Mouse (Mus musculus): ENCODE results near the gene Nos1. TPM values are rescaled to one million over a fixed set of nuclear protein-coding genes. Genes with fewer than 3 reads are reported as not detected.
A peak's percentile ranks its signal among the peaks of the same experiment; 100 is the strongest.

Nos1 gene
- total RNA-seq, 2 experiments from 2014 or later, result 30.9 to 33.4 TPM

DNA sequence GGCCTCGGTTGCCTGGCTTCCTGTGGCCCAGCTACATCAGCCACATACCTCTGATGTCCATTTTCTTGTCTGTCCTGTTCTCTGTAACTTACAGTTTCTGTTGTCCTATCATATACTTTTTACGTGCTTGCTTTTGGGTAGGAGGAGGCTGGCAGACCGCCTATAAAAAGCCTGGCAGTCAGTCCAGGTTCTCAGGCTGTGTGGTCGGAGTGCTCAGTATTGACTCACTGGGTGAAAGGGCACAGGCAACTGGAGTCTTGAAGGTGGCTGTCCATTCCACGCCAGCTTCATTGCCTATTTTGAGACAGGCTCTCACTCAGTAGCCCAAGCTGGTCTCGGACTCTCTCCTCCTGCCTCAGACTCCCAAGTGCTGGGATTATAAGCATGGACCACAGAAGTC, 208.9 kb downstream of the Nos1 start:
- intact Hi-C loops (cut with DNase I), result no loop called here
- DNase-seq, result peak in 1 of 2 experiments; percentile 42

DNA sequence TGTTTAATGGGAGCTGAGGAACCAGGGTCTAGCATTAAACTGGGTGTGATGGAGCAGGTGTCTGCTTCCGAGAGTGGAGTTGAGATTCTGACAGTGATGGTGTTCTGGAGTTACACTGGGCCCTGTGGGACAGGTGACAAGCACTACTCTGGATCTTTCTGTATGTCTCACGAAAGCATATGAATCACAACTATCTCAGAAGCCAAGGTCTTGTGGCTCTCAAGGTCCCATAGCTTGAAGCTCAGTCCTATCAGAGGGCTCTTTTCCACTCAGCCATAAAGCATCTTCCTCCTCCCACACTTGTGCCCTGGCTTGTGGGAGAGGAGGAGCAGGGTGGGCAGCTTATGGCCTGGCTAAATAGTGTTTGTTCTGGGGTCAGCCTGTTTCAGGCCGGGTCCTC, 210.1 kb downstream of the Nos1 start:
- DNase-seq, result no peak
- intact Hi-C loops (cut with DNase I), result no loop called here

- no peak for DNase-seq
- intact Hi-C loops (cut with DNase I), result no loop called here
Observed at GRCm38 (mm10) chr5:117993550-117993949, 212.7 kb downstream of the Nos1 start.

DNA sequence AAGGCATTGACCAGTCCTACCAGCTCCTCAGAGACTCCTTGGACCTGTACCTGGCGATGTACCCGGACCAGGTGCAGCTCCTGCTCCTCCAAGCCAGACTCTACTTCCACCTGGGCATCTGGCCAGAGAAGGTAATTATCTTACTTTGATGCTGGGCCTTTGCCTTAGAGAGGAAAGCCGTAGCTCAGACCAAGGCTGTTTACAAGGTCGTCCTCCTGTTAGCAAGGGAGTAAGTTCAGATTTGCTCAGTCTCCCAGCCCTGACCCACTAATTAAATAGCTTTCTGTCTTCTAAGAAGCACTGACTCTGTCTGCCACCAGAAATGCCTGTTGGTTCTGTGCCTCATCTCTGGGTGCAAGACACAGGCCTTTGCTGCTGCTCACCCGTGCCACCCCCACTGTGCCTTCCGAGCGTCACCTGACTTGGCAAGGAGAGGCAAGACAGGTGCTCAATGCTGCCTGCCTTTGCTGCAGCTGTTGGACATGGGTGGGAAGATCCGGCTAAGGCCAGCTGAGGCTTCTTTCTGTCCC, 214.6 kb downstream of the Nos1 start:
- no peak for DNase-seq
- intact Hi-C loops (cut with DNase I), result no loop called here

DNA sequence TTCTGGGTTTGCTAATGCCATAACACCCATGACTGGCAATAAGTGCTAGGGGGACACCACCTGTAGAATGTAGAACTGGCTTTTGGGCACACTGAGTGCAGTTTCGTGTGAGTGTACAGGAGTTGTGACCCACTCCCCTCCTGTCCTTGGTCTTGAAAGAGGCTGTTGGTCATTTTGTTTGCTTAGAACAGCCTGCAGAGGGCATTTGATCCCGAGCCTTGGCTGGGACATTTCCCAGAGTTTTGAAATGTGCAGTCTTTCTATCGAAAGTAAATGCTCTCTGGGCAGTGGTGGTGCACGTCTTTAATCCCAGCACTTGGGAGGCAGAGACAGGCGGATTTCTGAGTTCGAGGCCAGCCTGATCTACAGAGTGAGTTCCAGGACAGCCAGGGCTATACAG, 215.1 kb downstream of the Nos1 start:
- intact Hi-C loops (cut with DNase I), result no loop called here

DNA sequence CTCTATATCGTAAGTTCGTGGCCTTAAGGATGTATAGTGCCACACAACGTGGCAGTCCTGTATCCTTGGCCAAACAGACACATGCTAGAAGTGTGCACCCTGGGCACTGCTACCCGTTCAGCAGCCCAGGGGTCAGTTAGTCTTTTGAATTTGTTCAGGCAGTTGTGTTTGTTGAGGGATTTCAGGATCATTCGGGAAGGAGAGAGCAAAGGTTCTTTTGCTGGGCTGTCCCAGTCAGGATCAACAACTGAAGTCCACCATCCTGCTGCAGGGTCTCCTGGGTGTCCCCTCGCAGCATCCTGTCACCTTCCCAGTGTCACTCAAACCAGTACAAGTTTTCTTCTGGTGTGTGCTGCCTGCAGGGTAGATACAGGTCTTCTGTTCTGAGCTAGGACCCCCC, 215.7 kb downstream of the Nos1 start:
- no peak for DNase-seq
- intact Hi-C loops (cut with DNase I), result no loop called here

More for the DNA sequence above, 215.1 kb downstream of the Nos1 start:
- DNase-seq, result no peak

GRCm38 (mm10) chr5:117997434-117997970, 216.7 kb downstream of the Nos1 start:
- DNase-seq, result no peak

DNA sequence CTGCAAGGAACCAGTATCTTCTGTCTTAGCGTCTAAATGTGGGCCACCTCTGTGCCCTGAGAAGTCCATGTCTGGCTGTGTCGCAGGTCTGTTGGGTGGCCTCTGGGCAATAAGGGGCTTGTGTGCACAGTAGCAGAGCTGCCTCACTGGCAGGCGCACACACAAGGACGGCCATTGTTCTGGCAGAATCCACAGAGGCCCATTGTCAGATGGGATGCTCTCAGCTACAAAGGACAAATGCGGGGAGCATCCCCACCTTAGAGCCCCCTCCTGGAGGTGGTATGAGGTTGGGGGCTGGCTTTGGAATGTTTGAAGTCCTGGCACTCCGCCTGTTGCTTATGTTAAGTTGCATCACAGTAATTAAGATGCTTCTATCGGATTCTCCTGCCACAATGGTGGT, 218.2 kb downstream of the Nos1 start:
- DNase-seq, result no peak
- intact Hi-C loops (cut with DNase I), result no loop called here

More at GRCm38 (mm10) chr5:117997434-117997970, 216.7 kb downstream of the Nos1 start:
- intact Hi-C loops (cut with DNase I), result no loop called here

- intact Hi-C loops (cut with DNase I), result no loop called here
- DNase-seq, result no peak
Observed at GRCm38 (mm10) chr5:117999584-117999983, 218.8 kb downstream of the Nos1 start.

DNA sequence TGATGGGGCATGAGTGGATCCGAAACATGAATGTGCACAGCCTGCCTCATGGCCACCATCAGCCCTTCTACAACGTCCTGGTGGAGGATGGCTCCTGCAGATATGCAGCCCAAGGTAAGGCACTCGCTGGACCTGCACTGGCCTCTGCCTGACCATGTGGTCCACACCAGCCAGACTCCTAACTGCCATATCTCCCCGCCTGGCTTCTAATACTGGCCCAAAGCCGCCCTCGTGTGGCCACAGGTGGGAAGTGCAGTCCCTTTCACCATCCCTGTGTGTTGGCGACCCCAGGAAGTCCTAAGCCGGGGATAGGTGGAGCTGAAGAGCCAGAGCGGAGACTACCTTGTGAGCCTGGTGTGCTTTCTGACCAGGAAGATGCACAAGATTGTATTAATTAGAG, 221.2 kb downstream of the Nos1 start:
- intact Hi-C loops (cut with DNase I), result loop anchor here (1.0 kb wide), 1 partner anchor 24 kb away; no protein-coding TSS in a partner anchor
- peak; percentile 58 to 64 for DNase-seq

- intact Hi-C loops (cut with DNase I), result loop anchor here (1.0 kb wide), 1 partner anchor 64 kb away; no protein-coding TSS in a partner anchor
- peak in 1 of 2 experiments; percentile 45 for DNase-seq
Observed at GRCm38 (mm10) chr5:118004619-118005018, 223.8 kb downstream of the Nos1 start.

GRCm38 (mm10) chr5:118005728-118006127, 224.9 kb downstream of the Nos1 start:
- DNase-seq, result no peak
- intact Hi-C loops (cut with DNase I), result loop anchor here (1.0 kb wide), 1 partner anchor 63 kb away; no protein-coding TSS in a partner anchor

- no peak for DNase-seq
- intact Hi-C loops (cut with DNase I), result no loop called here
Observed at GRCm38 (mm10) chr5:118008344-118008743, 227.5 kb downstream of the Nos1 start.

Other genes with a start within 250 kb of the Nos1 start
- 10 to 100 TPM in 1 of 2 experiments, 1 to 10 TPM in 1; 8.5 to 13.6 TPM for gene Fbxo21, start 195.7 kb downstream of the Nos1 start, total RNA-seq (2021)
- under 1 TPM; 0.44 to 0.71 TPM for gene Tesc, start 246.7 kb downstream of the Nos1 start, total RNA-seq (2021)